Mouse (Mus musculus) liver, embryonic 16.5 days (tissue): ENCODE results near the gene Gm13275. TPM values are rescaled to one million over a fixed set of nuclear protein-coding genes. Genes with fewer than 3 reads are reported as not detected.
"Not testable (repeated sequence)": the region's sequence is repeated elsewhere in the genome, so short reads cannot be mapped to it uniquely, and the experiment has no call there.

Experiments
- ATAC-seq: fragments of 200-750 bp; cut with Nextera tagmentation; 2 replicates; pipeline ENCODE4 v1.8.0; 2017; ENCODE audit warnings: low read depth, mild to moderate bottlenecking, moderate number of reproducible peaks, moderate library complexity
- H3K27ac ChIP-seq: fragments of 300-500 bp; sonication (generic); 2 replicates; pipeline ENCODE4 v1.5.1; 2014; ENCODE audit warnings: mild to moderate bottlenecking, low read length
- H3K27me3 ChIP-seq: fragments of 300-500 bp; sonication (generic); 2 replicates; pipeline ENCODE4 v1.6.1; 2014; ENCODE audit warnings: low read depth, low read length, mixed read lengths; ENCODE audit not compliant: control insufficient read depth, insufficient read depth
- H3K36me3 ChIP-seq: fragments of 300-500 bp; sonication (generic); 2 replicates; pipeline ENCODE4 v1.6.1; 2014; ENCODE audit warnings: mild to moderate bottlenecking; ENCODE audit not compliant: control insufficient read depth, insufficient read depth
- H3K4me1 ChIP-seq: fragments of 300-500 bp; sonication (generic); 2 replicates; pipeline ENCODE4 v1.6.1; 2014; ENCODE audit warnings: low read depth, low read length, mixed read lengths; ENCODE audit not compliant: control insufficient read depth
- H3K4me2 ChIP-seq: fragments of 300-500 bp; sonication (generic); 2 replicates; pipeline ENCODE4 v1.6.1; 2014; ENCODE audit warnings: low read depth, low read length, mixed read lengths
- H3K4me3 ChIP-seq: fragments of 300-500 bp; sonication (generic); 2 replicates; pipeline ENCODE4 v1.5.1; 2014; ENCODE audit warnings: low read depth, mild to moderate bottlenecking, low read length
- H3K9ac ChIP-seq: fragments of 300-500 bp; sonication (generic); 2 replicates; pipeline ENCODE4 v1.6.1; 2014; ENCODE audit warnings: low read depth, low read length
- H3K9me3 ChIP-seq: fragments of 300-500 bp; sonication (generic); replicated peaks from 2 replicates; pipeline ENCODE4 v1.6.1; 2016; ENCODE audit warnings: low read length; ENCODE audit not compliant: control insufficient read depth
- WGBS: fragments of 180-500 bp; shearing (Covaris S2); extraction: QIAGEN DNeasy Blood & Tissue Kit; methylation state at CpG from one replicate; pipeline ENCODE4 v1.1.7; 2014; ENCODE audit not compliant: insufficient replicate concordance; 5-methylcytosine and 5-hydroxymethylcytosine counted together
- polyA plus RNA-seq: library from polyadenylated mRNA; unstranded; fragments of >200 nt; fragmentation: Nextera tagmentation; extraction: Ambion mirVana; gene quantifications from 2 replicates; pipeline ENCODE4 v1.2.1, GENCODE M21; 2015

The Gm13275 gene
- polyA plus RNA-seq, 1 experiment from 2014 or later: not detected

DNA sequence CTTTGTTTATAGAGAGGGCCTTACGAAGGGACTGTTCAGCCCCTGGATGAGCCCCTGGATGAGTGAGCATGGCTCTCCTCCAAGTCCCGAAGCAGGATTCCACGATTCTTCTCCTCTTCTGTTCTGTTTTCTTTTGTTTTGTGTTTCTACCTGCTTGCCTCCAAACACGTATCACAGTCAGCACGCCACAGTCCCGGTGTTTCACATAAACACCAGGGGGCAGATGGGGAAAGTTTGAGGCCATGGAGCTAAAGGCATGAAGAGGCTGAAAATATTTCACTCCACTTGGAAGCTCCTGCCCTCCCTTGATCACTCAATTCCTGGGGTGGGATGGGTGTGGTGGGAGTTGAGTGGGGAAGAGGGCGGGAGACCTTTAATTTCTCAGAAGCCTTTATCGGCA lies 32.5 kb upstream of the Gm13275 start:
- H3K36me3 ChIP-seq, H3K4me3 ChIP-seq, H3K27ac ChIP-seq, ATAC-seq, H3K9me3 ChIP-seq, H3K4me1 ChIP-seq, H3K4me2 ChIP-seq, H3K27me3 ChIP-seq, H3K9ac ChIP-seq: not testable (repeated sequence)
- 55% methylated on average over 6 of the region's 8 CpGs for WGBS

DNA sequence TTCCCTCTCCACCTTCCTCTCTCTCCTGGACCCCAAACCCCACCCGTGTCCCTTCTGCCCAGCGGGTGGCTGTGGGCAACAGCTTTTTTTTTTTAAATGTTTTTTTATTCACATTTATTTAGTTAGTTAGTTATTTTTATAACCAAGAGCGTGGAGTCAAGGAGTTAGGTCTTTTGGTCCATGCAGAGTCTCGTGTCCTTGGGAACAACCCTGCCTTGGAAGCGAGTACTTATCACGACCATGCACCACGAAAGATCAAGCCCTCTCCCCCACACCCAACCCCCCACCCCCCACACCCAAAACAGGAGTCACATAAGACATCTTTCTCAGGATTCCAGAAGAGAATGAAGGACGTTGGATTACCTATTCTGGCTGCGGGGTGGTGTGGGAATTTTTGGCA lies 31.9 kb upstream of the Gm13275 start:
- not testable (repeated sequence) for ATAC-seq, H3K36me3 ChIP-seq, H3K9me3 ChIP-seq, H3K27me3 ChIP-seq, H3K4me1 ChIP-seq, H3K9ac ChIP-seq, H3K27ac ChIP-seq, H3K4me3 ChIP-seq
- H3K4me2 ChIP-seq: peak overlapping the region; percentile 42; the same call in 1 of the 2 replicates
- WGBS: 40% methylated on average over 8 of the region's 9 CpGs

DNA sequence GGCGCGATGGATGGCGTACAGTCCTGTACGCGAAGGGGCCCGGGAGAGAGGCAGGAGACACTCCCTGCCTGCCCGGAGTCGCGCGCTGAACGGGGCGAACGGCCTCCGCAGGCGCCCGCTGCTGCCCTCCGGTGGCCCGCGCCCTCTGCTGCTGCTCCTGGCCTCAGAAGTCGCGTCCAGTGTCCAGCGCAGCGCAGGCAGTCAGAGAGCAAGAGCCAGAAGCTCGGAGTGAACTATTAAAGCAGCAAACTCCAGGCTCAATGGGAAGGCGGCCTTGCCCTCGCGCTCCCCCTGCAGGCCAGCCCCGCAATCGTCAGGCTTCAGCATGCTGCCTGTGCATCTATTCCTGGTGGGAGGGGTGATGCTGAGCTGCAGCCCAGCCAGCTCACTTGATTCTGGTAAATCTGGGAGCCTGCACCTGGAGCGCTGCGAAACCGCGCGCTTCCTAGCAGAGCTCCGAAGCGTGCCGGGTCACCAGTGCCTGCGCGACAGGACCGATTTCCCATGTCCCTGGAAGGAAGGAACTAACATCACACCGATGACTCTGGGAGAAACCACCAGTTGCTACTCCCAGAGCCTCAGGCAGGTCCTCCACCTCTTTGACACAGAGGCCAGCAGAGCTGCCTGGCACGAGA lies 30.8 kb upstream of the Gm13275 start:
- Histone ChIP-seq H3K4me2 (peak overlapping the region; percentile 52), H3K4me3 (peak overlapping the region; percentile 45; the same call in 1 of the 2 replicates)
- not testable (repeated sequence) for H3K9ac ChIP-seq, H3K27ac ChIP-seq, H3K27me3 ChIP-seq, H3K36me3 ChIP-seq, H3K4me1 ChIP-seq, ATAC-seq, H3K9me3 ChIP-seq
- WGBS: 3% methylated on average over 27 of the region's 42 CpGs

DNA sequence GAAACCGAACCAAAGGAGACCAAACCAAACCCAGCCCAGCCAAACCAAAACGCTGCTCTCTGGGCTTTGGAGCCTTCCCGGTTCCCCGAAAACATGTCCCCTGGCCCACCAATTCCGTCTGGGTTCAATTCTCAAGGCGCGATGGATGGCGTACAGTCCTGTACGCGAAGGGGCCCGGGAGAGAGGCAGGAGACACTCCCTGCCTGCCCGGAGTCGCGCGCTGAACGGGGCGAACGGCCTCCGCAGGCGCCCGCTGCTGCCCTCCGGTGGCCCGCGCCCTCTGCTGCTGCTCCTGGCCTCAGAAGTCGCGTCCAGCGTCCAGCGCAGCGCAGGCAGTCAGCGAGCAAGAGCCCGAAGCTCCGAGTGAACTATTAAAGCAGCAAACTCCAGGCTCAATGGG lies 20.8 kb upstream of the Gm13275 start, which contains the start of gene Gm13290:
Gm13290 (plus strand) TSS at position 301 of the 400 bp plus-strand sequence.
- not testable (repeated sequence) for ATAC-seq, H3K4me2 ChIP-seq
- WGBS: no CpG with 5 or more reads among the region's 32 CpGs

DNA sequence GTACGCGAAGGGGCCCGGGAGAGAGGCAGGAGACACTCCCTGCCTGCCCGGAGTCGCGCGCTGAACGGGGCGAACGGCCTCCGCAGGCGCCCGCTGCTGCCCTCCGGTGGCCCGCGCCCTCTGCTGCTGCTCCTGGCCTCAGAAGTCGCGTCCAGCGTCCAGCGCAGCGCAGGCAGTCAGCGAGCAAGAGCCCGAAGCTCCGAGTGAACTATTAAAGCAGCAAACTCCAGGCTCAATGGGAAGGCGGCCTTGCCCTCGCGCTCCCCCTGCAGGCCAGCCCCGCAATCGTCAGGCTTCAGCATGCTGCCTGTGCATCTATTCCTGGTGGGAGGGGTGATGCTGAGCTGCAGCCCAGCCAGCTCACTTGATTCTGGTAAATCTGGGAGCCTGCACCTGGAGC lies 17.7 kb upstream of the Gm13275 start, which contains the start of gene Gm13289:
Gm13289 (plus strand) TSS at position 301 of the 400 bp plus-strand sequence.
- not testable (repeated sequence) for H3K9me3 ChIP-seq, H3K9ac ChIP-seq, H3K27me3 ChIP-seq, H3K4me3 ChIP-seq, H3K27ac ChIP-seq, H3K36me3 ChIP-seq, ATAC-seq, H3K4me2 ChIP-seq, H3K4me1 ChIP-seq
- no CpG with 5 or more reads among the region's 29 CpGs for WGBS

More for the DNA sequence above, 20.8 kb upstream of the Gm13275 start, which contains the start of gene Gm13290:
- H3K4me3 ChIP-seq, H3K36me3 ChIP-seq, H3K27me3 ChIP-seq, H3K27ac ChIP-seq, H3K9me3 ChIP-seq, H3K4me1 ChIP-seq, H3K9ac ChIP-seq: not testable (repeated sequence)

DNA sequence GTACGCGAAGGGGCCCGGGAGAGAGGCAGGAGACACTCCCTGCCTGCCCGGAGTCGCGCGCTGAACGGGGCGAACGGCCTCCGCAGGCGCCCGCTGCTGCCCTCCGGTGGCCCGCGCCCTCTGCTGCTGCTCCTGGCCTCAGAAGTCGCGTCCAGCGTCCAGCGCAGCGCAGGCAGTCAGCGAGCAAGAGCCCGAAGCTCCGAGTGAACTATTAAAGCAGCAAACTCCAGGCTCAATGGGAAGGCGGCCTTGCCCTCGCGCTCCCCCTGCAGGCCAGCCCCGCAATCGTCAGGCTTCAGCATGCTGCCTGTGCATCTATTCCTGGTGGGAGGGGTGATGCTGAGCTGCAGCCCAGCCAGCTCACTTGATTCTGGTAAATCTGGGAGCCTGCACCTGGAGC lies 14.7 kb upstream of the Gm13275 start, which contains the start of gene Gm13272:
Gm13272 (plus strand) TSS at position 301 of the 400 bp plus-strand sequence.
- not testable (repeated sequence) for H3K36me3 ChIP-seq, H3K27ac ChIP-seq, H3K27me3 ChIP-seq, H3K4me1 ChIP-seq, H3K4me2 ChIP-seq, ATAC-seq, H3K9me3 ChIP-seq, H3K4me3 ChIP-seq, H3K9ac ChIP-seq
- no CpG with 5 or more reads among the region's 29 CpGs for WGBS

DNA sequence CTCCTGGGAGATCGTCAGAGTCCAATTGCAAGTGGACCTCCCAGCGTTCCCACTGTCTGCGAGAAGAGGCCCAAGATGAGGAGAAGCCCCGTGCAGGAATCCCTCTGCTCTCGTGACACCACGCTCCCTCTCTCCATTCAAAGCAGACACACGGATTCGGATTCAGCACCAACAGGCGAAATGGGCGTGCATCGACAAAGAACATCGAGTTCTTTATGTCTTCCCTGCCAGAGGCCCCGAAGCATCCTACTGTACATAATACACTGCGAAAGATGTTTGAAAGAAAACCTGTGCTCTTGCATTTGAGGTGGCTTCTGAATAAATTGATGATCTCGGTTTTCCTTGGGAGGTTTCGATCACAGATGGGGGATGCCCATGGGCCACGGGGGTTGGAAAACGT lies 14.0 kb upstream of the Gm13275 start:
- H3K27me3 ChIP-seq, H3K4me1 ChIP-seq, H3K36me3 ChIP-seq, H3K4me2 ChIP-seq, ATAC-seq, H3K4me3 ChIP-seq, H3K9me3 ChIP-seq, H3K9ac ChIP-seq, H3K27ac ChIP-seq: not testable (repeated sequence)
- WGBS: 50% methylated on average over 13 of the region's 18 CpGs

DNA sequence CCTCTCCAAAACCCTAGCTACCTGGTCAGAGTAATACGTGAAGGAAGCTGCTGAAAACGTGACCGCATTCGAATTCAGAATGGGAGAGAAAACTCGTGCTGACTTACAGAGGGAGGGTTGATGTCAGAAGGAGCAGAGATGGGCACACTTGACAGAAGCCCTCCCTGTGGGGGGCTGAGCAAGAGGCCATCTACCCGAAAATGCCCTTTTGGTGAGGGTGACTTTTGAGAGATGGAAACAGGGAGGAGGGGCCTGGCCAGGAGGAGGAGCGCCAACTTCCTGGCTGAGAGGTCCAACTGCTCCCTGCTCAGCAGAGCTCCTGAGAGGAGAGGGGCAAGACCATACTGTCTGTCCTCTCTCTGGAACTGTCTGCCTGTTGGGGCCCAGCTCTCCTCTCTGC lies 12.5 kb upstream of the Gm13275 start, which contains the start of gene Ifnz:
Ifnz (plus strand) TSS at position 301 of the 400 bp plus-strand sequence.
- not testable (repeated sequence) for H3K36me3 ChIP-seq, H3K4me3 ChIP-seq, H3K9me3 ChIP-seq, H3K27me3 ChIP-seq, H3K4me1 ChIP-seq, H3K27ac ChIP-seq, H3K9ac ChIP-seq, ATAC-seq
- H3K4me2 ChIP-seq: peak within 1 kb of the TSS; percentile 41; the same call in 1 of the 2 replicates
- 8% methylated on average over 4 of the region's 7 CpGs for WGBS

DNA sequence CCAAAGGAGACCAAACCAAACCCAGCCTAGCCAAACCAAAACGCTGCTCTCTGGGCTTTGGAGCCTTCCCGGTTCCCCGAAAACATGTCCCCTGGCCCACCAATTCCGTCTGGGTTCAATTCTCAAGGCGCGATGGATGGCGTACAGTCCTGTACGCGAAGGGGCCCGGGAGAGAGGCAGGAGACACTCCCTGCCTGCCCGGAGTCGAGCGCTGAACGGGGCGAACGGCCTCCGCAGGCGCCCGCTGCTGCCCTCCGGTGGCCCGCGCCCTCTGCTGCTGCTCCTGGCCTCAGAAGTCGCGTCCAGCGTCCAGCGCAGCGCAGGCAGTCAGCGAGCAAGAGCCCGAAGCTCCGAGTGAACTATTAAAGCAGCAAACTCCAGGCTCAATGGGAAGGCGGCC lies 12.0 kb upstream of the Gm13275 start:
- H3K4me3 ChIP-seq, H3K36me3 ChIP-seq, H3K4me1 ChIP-seq, H3K27ac ChIP-seq, ATAC-seq, H3K27me3 ChIP-seq, H3K9ac ChIP-seq, H3K9me3 ChIP-seq: not testable (repeated sequence)
- peak overlapping the region; percentile 41; the same call in 1 of the 2 replicates for H3K4me2 ChIP-seq
- WGBS: 0% methylated on average over 9 of the region's 31 CpGs
